Mouse (Mus musculus) erythroblast, adult 5-6 weeks (primary cell): ENCODE measurements around the gene Olfr631. TPM values are rescaled to one million over a fixed set of nuclear protein-coding genes. Genes with fewer than 3 reads are reported as not detected.
"Not testable (repeated sequence)": the region's sequence is repeated elsewhere in the genome, so short reads cannot be mapped to it uniquely, and the experiment has no call there.

Source experiments
- ATAC-seq: replicated peaks from 2 replicates; pipeline ENCODE4 v1.8.0; 2016; ENCODE audit warnings: moderate number of reproducible peaks, mild to moderate bottlenecking, moderate TSS enrichment, inconsistent platforms; ENCODE audit not compliant: poor library complexity, low FRiP score, severe bottlenecking
- total RNA-seq, 2 experiments: library from RNA; stranded (forward) in 1 of 2; stranded (reverse) in 1 of 2; fragments of 150-400 nt in 1 of 2; fragments of 200-764, 138-1000 nt in 1 of 2; gene quantifications; 2 replicates each; pipeline versions ENCODE4 v1.2.3 to v1.2.4; 2015 to 2017; ENCODE audit warnings: low replicate concordance in 2 of 2

Olfr631 gene
- total RNA-seq (2015; ENCODE audit: low replicate concordance) = 1.0 TPM in 1 of 2 replicates, not detected in the other
- 2.1 TPM in 1 of 2 replicates, not detected in the other for total RNA-seq (2017; ENCODE audit: low replicate concordance)

DNA sequence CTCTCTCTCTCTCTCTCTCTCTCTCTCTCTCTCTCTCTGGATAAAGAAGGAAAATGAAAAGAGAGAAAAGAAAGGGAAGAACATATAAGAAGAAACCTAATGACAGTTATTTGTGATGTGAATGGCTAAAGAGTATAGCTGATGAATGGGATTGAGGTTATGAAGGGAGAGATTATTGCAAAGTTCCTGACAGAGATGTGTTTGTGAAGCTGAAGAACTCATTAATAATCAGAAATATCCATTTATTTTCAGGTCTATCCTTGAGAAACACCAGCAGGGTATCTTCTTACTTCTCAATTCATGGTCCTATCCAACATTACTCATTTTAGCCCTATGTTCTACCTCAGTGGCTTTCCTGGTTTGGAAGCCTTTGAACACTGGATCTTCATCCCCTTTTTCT lies at the start of gene Olfr631:
Gene Olfr631 (plus strand): TSS at position 301 of the 400 bp plus-strand sequence.
- ATAC-seq = no peak

DNA sequence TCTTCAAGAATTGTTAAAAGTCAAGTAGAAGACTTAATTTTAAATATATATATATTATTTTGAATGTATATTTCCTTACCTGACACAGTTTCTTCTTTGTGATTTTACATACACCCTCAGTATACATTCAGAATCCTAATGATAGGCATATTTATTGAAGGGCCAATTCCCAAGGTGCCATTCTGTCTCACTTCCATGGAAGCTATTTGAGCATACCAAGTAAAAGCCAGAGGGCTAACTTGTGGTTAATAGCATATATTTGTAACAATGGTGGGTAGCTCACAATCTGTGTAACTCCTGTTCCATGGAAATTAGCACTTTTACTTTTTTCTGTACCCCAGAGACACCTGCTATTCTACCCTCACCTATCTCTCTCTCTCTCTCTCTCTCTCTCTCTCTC lies 42.5 kb upstream of the Olfr631 start, which contains the start of gene Olfr66:
Gene Olfr66 (minus strand): TSS at position 101 of the 400 bp plus-strand sequence.
- no peak for ATAC-seq

DNA sequence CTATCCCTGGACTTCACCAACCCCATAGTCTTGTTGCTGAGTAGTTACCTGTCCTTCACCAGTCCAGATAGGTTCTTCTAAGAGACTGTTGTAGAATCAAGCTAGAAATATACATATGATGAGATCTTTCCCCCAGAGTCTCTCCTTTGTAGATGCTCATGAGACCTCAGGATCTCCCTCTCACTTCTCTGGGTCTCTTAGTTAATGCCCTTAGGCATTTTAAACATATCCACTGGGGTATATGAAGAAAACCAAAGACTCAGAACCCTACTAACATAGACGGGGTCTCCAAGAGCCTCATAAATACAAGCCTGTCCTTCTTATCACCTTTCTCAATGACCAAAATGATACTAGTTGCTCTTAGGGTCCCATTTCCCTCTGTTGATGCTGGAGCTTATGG lies 34.2 kb upstream of the Olfr631 start, which contains the start of gene Olfr64:
Gene Olfr64 (minus strand): TSS at position 101 of the 400 bp plus-strand sequence.
- no peak for ATAC-seq

DNA sequence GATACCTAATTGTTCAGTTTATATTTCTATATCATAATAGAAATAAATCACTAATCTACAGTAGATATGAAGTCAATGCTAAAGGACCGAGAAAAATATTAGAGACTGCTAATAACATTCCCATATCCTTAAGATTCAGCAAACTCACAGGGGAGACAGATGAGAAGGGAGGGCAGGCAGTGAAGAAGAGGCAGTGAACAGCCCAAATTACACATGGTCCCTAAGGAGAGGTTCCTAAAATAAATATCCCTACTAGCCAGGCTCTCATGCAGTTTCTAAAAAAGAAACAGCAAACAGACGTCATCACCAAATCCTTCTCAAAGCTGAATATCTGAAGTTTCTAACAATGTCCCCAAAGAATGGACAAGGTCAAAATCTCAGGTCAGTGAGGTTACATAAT lies 25.4 kb upstream of the Olfr631 start, which contains the start of gene Olfr65:
Gene Olfr65 (plus strand): TSS at position 301 of the 400 bp plus-strand sequence.
- no peak for ATAC-seq

DNA sequence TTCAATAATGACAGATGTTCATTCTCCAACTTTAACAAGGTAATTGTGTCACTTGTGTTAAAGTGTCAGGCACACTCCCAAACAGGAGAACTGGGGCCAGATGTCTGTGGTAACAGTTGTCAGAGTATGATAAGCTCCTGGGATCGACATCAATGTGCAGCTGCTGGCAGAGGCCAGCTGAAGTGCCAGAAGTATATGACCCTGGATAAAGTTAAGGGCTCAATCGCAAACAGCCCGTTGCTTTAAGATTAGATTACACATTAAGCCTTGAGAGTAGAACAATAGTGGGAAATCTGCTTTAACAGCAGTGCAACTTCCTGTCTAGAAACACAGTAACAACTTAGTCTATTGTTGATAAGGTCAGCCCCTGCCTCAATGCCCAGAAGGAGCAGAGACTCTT lies 18.6 kb upstream of the Olfr631 start:
- peak; percentile 89 for ATAC-seq

DNA sequence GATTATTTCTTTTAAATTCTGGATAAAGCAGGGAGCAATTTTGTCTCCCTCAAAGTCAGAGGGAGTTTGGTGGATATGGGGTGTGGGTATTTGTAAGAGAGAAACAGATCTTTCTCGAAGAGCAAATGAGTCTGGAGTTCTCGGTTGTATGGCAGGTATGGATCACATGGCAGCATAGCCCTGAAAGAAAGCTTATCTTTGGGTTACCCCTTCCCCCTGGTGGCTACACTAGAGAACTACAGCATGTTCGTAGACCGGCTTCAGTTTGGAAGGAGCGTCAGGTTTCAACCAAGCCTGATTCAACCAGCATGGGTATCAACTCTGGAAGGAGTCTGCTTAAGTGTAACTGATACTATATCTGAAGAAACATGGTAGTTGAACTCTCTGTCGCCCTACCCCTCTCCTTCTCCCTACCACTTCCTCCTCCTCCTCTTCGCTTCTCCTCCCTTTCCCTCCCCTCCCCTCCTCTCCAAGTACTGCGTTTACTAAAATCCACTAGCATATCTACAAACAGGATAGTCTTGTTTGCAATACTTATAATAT lies 15.6 kb upstream of the Olfr631 start:
- peak; percentile 83 for ATAC-seq

DNA sequence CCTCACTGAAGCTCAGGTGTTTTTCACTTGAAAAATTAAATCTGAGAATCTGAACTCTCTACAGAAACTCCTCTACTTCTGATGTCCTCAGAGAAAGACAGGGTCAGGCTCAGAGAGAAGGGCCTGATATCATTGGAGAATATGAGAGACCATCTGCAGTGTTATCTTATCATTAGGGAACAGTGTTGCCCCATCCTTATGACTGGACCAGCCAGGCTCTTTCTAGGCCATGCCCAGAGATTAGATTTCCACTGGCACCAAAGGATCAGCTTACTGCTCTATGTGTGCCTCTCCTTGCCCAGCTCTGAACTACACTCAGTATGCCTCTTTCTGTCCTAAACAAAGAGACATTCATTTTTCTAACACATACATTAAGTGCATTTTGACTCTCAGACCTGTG lies 13.3 kb upstream of the Olfr631 start:
- ATAC-seq = peak; percentile 69

DNA sequence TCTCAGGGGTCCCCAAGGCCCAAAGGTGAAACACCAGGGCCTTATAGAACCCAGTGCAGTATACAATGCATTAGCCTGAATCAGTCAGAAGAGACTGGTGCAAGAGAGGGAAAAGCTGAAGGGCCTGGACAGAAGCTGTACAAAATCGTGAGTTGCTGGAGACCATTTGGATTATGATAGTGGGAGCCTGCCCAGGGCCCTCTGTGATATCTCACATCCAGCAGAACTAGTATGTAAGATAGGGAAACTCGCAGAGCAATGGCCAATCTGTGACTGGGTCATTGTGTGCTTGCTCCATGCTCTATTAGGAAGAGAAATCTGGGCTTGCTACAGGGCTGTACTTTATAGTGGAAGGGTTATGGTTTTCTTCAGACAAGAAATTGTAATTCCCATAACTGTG lies 5.6 kb downstream of the Olfr631 start, which contains the start of gene Olfr632:
Gene Olfr632 (plus strand): TSS at position 84 of the 400 bp plus-strand sequence.
- ATAC-seq = no peak

DNA sequence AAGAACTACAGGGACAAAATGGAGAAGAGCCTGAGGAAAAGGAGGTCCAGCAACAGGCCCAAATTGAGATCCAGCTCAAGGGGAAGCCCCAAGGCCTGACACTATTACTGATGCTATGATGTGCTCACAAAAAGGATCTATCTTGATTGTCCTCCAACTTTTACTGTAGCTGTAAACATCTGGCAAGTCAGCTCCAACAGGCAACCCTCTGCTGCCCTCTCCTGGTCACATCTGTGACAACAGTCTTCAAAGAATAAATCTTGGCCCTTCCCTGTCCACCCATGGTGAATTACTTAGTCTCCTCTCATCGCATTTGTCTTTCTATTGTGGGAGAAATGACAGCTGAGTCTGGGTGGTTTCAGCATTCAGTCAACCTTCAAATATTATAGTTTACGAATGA lies 14.1 kb downstream of the Olfr631 start:
- ATAC-seq = peak; percentile 96

DNA sequence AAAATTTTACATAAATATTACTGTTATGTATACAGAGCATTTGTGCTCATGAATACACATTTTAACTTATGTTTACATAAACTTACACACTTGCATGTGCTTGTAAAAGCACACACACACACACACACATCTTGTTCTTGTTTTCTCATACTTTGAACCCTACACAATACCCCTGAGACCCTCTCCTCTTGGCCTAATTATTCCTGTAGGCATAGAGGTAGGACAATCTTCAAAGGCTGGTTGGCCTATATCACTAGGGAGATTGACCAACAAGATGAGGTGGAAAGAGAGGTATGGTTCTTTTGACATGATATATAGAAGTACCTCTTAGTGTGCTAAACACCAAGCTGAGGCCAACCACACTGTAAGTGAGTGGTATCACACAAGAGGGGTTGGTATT lies 15.5 kb downstream of the Olfr631 start, which contains the start of gene Olfr633:
Gene Olfr633 (plus strand): TSS at position 301 of the 400 bp plus-strand sequence.
- ATAC-seq = no peak

DNA sequence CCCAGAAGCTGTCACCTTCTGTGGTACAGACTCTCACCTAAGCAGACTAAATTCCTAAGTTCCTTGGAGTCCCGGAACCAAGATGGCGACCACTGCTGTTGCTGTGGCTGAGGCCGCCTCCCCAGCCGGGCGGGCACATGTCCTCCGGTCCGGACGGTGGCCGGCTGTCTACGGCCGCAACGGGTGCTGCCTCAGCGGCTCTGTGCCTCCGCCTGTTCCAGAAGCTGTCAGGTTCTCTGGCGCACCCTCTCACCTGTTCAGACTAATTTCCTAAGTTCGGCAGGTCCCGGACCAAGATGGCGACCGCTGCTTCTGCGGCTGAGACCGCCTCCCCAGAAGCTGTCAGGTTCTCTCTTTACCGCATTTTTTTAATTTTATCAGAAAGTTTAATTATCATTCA lies 38.2 kb downstream of the Olfr631 start:
- not testable (repeated sequence) for ATAC-seq

DNA sequence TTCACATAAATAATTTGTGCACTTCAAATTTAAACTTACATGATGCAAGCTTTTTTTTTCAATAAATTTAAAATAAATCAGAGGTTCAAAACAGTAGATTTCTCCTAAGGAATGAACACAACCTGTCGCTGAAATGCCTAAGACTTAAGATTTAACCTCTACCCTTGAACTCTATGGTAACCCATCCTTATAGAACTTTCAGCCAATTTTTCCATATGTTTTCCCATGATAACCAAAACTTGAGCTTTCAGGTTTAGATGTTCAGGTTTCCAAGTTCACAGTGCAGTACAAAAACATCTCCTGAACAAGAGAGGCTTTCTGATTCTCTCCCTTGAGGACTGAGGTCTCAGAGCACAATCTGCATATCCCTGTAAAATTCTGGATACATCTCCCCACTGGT lies 42.2 kb downstream of the Olfr631 start, which contains the start of gene Olfr635:
Gene Olfr635 (plus strand): TSS at position 301 of the 400 bp plus-strand sequence.
- ATAC-seq = no peak

DNA sequence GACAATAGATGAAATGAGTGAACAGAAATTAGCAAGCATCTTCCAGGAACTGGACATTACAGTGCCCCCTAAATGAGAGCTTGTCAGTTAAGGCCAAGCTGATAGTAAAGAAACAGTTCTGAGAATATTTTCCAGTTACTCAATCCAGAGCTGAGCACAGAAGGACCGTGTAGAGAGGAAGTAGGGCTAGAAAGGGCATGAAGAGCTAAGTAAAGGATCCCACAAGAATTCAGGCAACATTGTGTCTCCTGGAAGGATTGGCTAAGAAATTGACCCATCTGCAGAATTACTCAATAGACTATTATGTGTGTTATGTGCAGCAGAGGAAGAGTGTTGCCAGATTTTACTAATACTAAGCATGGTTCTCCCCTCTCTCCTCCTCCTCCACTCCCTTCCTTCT lies 43.2 kb downstream of the Olfr631 start:
- no peak for ATAC-seq

Other genes starting within 250 kb of the Olfr631 start
Only the 30 nearest of the 33 such genes appear.
- gene Olfr243, start 214.2 kb upstream of the Olfr631 start, total RNA-seq (2015; ENCODE audit: low replicate concordance) = not detected in 2 replicates
- 0.28 TPM in 1 of 2 replicates, not detected in the other for gene Olfr243, start 214.2 kb upstream of the Olfr631 start, total RNA-seq (2017; ENCODE audit: low replicate concordance)
- not detected in 2 replicates for gene Olfr628, start 198.5 kb upstream of the Olfr631 start, total RNA-seq (2015; ENCODE audit: low replicate concordance)
- gene Olfr628, start 198.5 kb upstream of the Olfr631 start, total RNA-seq (2017; ENCODE audit: low replicate concordance) = not detected in 2 replicates
- not detected in 2 replicates for gene Olfr629, start 183.9 kb upstream of the Olfr631 start, total RNA-seq (2015; ENCODE audit: low replicate concordance)
- gene Olfr629, start 183.9 kb upstream of the Olfr631 start, total RNA-seq (2017; ENCODE audit: low replicate concordance) = 0.43 TPM in 1 of 2 replicates, not detected in the other
- gene Olfr630, start 171.5 kb upstream of the Olfr631 start, total RNA-seq (2015; ENCODE audit: low replicate concordance) = not detected in 2 replicates
- gene Olfr630, start 171.5 kb upstream of the Olfr631 start, total RNA-seq (2017; ENCODE audit: low replicate concordance) = 1.5 TPM in 1 of 2 replicates, not detected in the other
- 2.7 and 5.6 TPM in 2 replicates for gene Olfr69, start 157.2 kb upstream of the Olfr631 start, total RNA-seq (2015; ENCODE audit: low replicate concordance)
- 0.70 and 1.1 TPM in 2 replicates for gene Olfr69, start 157.2 kb upstream of the Olfr631 start, total RNA-seq (2017; ENCODE audit: low replicate concordance)
- 1.0 and 1.3 TPM in 2 replicates for gene Olfr68, start 149.1 kb upstream of the Olfr631 start, total RNA-seq (2015; ENCODE audit: low replicate concordance)
- gene Olfr68, start 149.1 kb upstream of the Olfr631 start, total RNA-seq (2017; ENCODE audit: low replicate concordance) = 1.4 and 1.5 TPM in 2 replicates
- 5.0 and 10.2 TPM in 2 replicates for gene Olfr67, start 137.0 kb upstream of the Olfr631 start, total RNA-seq (2015; ENCODE audit: low replicate concordance)
- 2.8 and 4.2 TPM in 2 replicates for gene Olfr67, start 137.0 kb upstream of the Olfr631 start, total RNA-seq (2017; ENCODE audit: low replicate concordance)
- 39,556 and 40,045 TPM in 2 replicates for gene Hbb-bt, start 114.8 kb upstream of the Olfr631 start, total RNA-seq (2015; ENCODE audit: low replicate concordance)
- gene Hbb-bt, start 114.8 kb upstream of the Olfr631 start, total RNA-seq (2017; ENCODE audit: low replicate concordance) = 14,681 and 15,230 TPM in 2 replicates
- 179,259 and 187,171 TPM in 2 replicates for gene Hbb-bs, start 100.7 kb upstream of the Olfr631 start, total RNA-seq (2015; ENCODE audit: low replicate concordance)
- 69,583 and 76,927 TPM in 2 replicates for gene Hbb-bs, start 100.7 kb upstream of the Olfr631 start, total RNA-seq (2017; ENCODE audit: low replicate concordance)
- gene Hbb-bh2, start 88.3 kb upstream of the Olfr631 start, total RNA-seq (2015; ENCODE audit: low replicate concordance) = not detected in 2 replicates
- gene Hbb-bh2, start 88.3 kb upstream of the Olfr631 start, total RNA-seq (2017; ENCODE audit: low replicate concordance) = 1.0 and 4.6 TPM in 2 replicates
- not detected in 2 replicates for gene Hbb-bh1, start 85.7 kb upstream of the Olfr631 start, total RNA-seq (2015; ENCODE audit: low replicate concordance)
- not detected in 2 replicates for gene Hbb-bh1, start 85.7 kb upstream of the Olfr631 start, total RNA-seq (2017; ENCODE audit: low replicate concordance)
- gene Hbb-y, start 75.6 kb upstream of the Olfr631 start, total RNA-seq (2015; ENCODE audit: low replicate concordance) = 2.9 and 8.6 TPM in 2 replicates
- gene Hbb-y, start 75.6 kb upstream of the Olfr631 start, total RNA-seq (2017; ENCODE audit: low replicate concordance) = not detected in 2 replicates
- gene Olfr66, start 42.6 kb upstream of the Olfr631 start, total RNA-seq (2015; ENCODE audit: low replicate concordance) = not detected in 2 replicates
- gene Olfr66, start 42.6 kb upstream of the Olfr631 start, total RNA-seq (2017; ENCODE audit: low replicate concordance) = not detected in 2 replicates
- not detected in 2 replicates for gene Olfr64, start 34.3 kb upstream of the Olfr631 start, total RNA-seq (2015; ENCODE audit: low replicate concordance)
- gene Olfr64, start 34.3 kb upstream of the Olfr631 start, total RNA-seq (2017; ENCODE audit: low replicate concordance) = 0.14 and 0.34 TPM in 2 replicates
- gene Olfr65, start 25.3 kb upstream of the Olfr631 start, total RNA-seq (2015; ENCODE audit: low replicate concordance) = not detected in 2 replicates
- gene Olfr65, start 25.3 kb upstream of the Olfr631 start, total RNA-seq (2017; ENCODE audit: low replicate concordance) = 0.28 TPM in 1 of 2 replicates, not detected in the other
- gene Olfr632, start 5.5 kb downstream of the Olfr631 start, total RNA-seq (2015; ENCODE audit: low replicate concordance) = not detected in 2 replicates
- 1.7 TPM in 1 of 2 replicates, not detected in the other for gene Olfr632, start 5.5 kb downstream of the Olfr631 start, total RNA-seq (2017; ENCODE audit: low replicate concordance)
- gene Olfr633, start 15.6 kb downstream of the Olfr631 start, total RNA-seq (2015; ENCODE audit: low replicate concordance) = not detected in 2 replicates
- not detected in 2 replicates for gene Olfr633, start 15.6 kb downstream of the Olfr631 start, total RNA-seq (2017; ENCODE audit: low replicate concordance)
- not detected in 2 replicates for gene Olfr635, start 42.3 kb downstream of the Olfr631 start, total RNA-seq (2015; ENCODE audit: low replicate concordance)
- gene Olfr635, start 42.3 kb downstream of the Olfr631 start, total RNA-seq (2017; ENCODE audit: low replicate concordance) = 0.09 and 0.14 TPM in 2 replicates
- gene Olfr638, start 69.9 kb downstream of the Olfr631 start, total RNA-seq (2015; ENCODE audit: low replicate concordance) = not detected in 2 replicates
- not detected in 2 replicates for gene Olfr638, start 69.9 kb downstream of the Olfr631 start, total RNA-seq (2017; ENCODE audit: low replicate concordance)
- gene Olfr639, start 88.5 kb downstream of the Olfr631 start, total RNA-seq (2015; ENCODE audit: low replicate concordance) = not detected in 2 replicates
- gene Olfr639, start 88.5 kb downstream of the Olfr631 start, total RNA-seq (2017; ENCODE audit: low replicate concordance) = 0.09 and 0.14 TPM in 2 replicates
- not detected in 2 replicates for gene Olfr640, start 96.7 kb downstream of the Olfr631 start, total RNA-seq (2015; ENCODE audit: low replicate concordance)
- not detected in 2 replicates for gene Olfr640, start 96.7 kb downstream of the Olfr631 start, total RNA-seq (2017; ENCODE audit: low replicate concordance)
- gene Olfr641, start 106.6 kb downstream of the Olfr631 start, total RNA-seq (2015; ENCODE audit: low replicate concordance) = not detected in 2 replicates
- 0.98 TPM in 1 of 2 replicates, not detected in the other for gene Olfr641, start 106.6 kb downstream of the Olfr631 start, total RNA-seq (2017; ENCODE audit: low replicate concordance)
- gene Olfr642, start 123.8 kb downstream of the Olfr631 start, total RNA-seq (2015; ENCODE audit: low replicate concordance) = not detected in 2 replicates
- gene Olfr642, start 123.8 kb downstream of the Olfr631 start, total RNA-seq (2017; ENCODE audit: low replicate concordance) = 0.14 TPM in 1 of 2 replicates, not detected in the other
- gene 4930516K23Rik, start 132.6 kb downstream of the Olfr631 start, total RNA-seq (2015; ENCODE audit: low replicate concordance) = not detected in 2 replicates
- gene 4930516K23Rik, start 132.6 kb downstream of the Olfr631 start, total RNA-seq (2017; ENCODE audit: low replicate concordance) = not detected in 2 replicates
- gene Olfr644, start 143.0 kb downstream of the Olfr631 start, total RNA-seq (2015; ENCODE audit: low replicate concordance) = not detected in 2 replicates
- not detected in 2 replicates for gene Olfr644, start 143.0 kb downstream of the Olfr631 start, total RNA-seq (2017; ENCODE audit: low replicate concordance)
- gene Olfr645, start 156.6 kb downstream of the Olfr631 start, total RNA-seq (2015; ENCODE audit: low replicate concordance) = not detected in 2 replicates
- not detected in 2 replicates for gene Olfr645, start 156.6 kb downstream of the Olfr631 start, total RNA-seq (2017; ENCODE audit: low replicate concordance)
- gene Olfr646, start 176.0 kb downstream of the Olfr631 start, total RNA-seq (2015; ENCODE audit: low replicate concordance) = not detected in 2 replicates
- gene Olfr646, start 176.0 kb downstream of the Olfr631 start, total RNA-seq (2017; ENCODE audit: low replicate concordance) = not detected in 2 replicates
- gene Ubqln5, start 201.0 kb downstream of the Olfr631 start, total RNA-seq (2015; ENCODE audit: low replicate concordance) = not detected in 2 replicates
- not detected in 2 replicates for gene Ubqln5, start 201.0 kb downstream of the Olfr631 start, total RNA-seq (2017; ENCODE audit: low replicate concordance)
- not detected in 2 replicates for gene Olfr643, start 208.6 kb downstream of the Olfr631 start, total RNA-seq (2015; ENCODE audit: low replicate concordance)
- gene Olfr643, start 208.6 kb downstream of the Olfr631 start, total RNA-seq (2017; ENCODE audit: low replicate concordance) = not detected in 2 replicates
- gene Ubqln3, start 214.5 kb downstream of the Olfr631 start, total RNA-seq (2015; ENCODE audit: low replicate concordance) = not detected in 2 replicates
- not detected in 2 replicates for gene Ubqln3, start 214.5 kb downstream of the Olfr631 start, total RNA-seq (2017; ENCODE audit: low replicate concordance)